Mouse (Mus musculus) thymus, postnatal 25 days (tissue): ENCODE results near the gene Epn2.

Experiments
- DNase-seq: peaks from one replicate; pipeline ENCODE4 v3.0.0; 2022

Gene Epn2

GRCm38 (mm10) chr11:61578983-61579877 is at the start of gene Epn2:
Gene Epn2, minus strand, starts transcription at chr11:61579687.
- peak; percentile 34 for DNase-seq

GRCm38 (mm10) chr11:61626509-61626908 is 47.0 kb upstream of the Epn2 start:
- no peak for DNase-seq

DNA sequence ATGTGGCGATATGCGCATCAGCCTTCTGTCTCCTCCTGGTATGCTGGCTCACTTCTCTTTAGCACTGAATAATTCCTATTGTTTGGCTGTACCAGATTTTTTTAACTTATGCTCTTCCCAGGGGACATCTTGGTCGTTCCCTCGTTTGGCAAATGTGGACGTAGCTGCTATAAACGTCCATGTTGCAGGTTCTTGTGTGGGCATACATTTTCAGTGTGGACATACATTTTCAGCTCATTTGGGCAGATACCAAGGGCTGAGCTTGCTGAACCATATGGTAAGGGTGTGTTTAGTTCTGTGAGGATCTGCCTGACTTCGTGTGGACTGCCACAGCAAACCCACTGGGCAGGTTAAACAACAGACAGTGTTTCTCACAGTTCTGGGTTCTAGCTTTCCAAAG is 45.6 kb upstream of the Epn2 start:
- DNase-seq = no peak

GRCm38 (mm10) chr11:61620762-61621161 is 41.3 kb upstream of the Epn2 start:
- no peak for DNase-seq

DNA sequence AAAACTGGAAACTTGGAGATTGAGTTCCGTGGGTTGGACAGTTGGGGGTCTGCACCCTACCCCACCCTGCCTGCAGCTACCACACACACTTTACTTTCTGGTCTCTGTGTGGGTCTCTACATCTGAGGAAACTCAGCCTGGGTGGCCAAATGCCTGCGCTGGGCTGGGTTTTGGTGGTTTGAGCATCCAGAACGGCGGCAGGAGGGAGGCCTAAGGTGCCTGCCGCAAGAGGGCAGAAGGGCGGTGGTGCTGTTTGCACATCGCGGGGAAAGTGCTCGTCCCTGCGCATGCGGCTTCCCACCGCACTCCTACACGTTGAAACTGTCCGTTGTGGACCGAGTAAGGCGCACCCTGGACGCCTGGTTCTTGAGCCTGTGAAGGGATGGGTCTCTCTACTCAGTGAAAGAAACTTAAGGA is 40.8 kb upstream of the Epn2 start:
- DNase-seq = peak; percentile 55

- no peak for DNase-seq
Measured at GRCm38 (mm10) chr11:61619791-61620241, 40.3 kb upstream of the Epn2 start.

GRCm38 (mm10) chr11:61619356-61619755 is 39.9 kb upstream of the Epn2 start:
- DNase-seq = no peak

DNA sequence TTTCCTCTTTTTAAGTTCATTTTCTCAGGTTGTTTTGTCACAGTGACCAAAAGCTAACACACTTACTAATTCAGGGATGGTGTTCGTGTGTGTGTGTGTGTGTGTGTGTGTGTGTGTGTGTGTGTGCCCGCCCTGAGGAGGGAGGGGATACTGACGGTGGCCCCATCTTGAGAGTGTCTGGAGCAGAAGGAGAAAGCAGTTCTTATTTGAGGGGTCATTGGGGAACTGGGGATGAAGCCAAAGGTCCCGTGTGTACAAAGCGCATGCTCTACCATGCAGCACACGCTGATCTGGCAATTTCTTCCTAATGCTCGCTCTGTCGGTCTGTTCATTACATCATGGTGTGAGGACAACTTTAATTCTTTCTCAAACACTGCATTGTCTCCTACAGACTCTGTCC is 39.1 kb upstream of the Epn2 start:
- DNase-seq = no peak

GRCm38 (mm10) chr11:61618131-61618530 is 38.6 kb upstream of the Epn2 start:
- DNase-seq = no peak

DNA sequence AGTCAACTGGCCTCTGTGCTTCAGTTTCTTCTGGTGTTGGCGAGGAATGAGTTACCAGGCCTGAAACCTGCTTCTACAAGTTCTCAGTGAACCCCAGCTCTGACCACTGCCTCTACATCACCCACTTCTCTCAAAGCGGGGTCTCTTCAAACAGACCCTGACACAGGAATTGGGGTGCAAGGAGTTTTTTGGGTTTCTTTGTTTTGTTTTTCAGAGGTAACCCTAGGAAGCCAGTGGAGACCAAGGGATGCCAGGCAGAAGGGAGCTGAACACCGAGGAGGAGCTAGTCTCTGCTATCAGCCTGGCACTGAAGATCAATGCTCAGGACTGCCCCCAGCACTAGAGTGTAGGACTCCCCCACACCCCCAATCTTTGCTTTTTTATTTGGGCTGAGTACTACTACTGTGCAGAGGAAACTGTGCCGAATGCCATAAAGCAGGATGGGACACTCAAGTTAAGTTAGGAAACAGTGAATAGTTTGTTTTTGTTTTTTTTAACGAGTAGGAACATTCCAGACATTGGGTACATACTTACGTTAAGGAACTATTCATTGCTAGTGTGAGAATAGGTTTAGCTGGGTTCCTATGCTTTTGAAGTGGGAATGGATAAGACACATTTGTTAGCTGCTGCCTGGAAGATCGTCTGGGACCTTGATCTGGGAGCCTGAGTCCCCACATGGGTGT is 37.9 kb upstream of the Epn2 start:
- no peak for DNase-seq

DNA sequence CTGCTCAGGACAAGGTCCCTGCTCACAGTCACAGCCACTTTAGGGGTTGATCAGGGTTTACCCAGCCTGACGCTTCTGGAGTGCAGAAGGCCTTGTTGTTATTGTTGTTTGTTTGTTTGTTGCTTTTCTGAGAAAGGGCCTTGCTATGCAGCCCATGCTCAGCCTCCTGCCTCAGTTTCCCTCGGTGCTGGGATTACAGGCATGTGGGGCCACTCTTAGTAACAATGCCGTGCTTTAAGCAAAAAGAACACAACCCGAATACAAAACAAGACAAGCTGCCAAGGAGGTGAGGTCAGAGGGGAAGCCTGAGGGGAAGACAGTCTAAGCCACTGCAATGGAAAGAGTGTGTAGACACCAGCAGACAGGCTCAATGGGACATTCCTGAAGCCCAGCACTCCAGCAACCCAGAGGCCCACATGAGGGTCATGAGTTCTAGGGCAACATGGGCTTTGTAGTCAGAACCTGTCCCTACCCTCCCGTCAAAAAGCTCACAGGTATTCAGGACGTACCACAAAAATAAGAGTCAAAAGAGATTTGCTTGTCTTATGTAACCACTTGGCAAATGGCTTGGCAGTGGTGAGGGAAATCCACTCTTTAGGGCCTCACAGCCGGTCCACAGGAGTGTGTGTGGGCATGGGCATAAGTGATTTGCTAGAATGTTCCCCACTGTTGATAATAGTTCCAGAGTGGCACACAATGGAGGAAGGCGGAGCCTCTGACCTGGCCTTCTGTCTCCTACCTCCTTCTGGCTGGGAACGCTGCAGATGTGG is 37.2 kb upstream of the Epn2 start:
- no peak for DNase-seq

DNA sequence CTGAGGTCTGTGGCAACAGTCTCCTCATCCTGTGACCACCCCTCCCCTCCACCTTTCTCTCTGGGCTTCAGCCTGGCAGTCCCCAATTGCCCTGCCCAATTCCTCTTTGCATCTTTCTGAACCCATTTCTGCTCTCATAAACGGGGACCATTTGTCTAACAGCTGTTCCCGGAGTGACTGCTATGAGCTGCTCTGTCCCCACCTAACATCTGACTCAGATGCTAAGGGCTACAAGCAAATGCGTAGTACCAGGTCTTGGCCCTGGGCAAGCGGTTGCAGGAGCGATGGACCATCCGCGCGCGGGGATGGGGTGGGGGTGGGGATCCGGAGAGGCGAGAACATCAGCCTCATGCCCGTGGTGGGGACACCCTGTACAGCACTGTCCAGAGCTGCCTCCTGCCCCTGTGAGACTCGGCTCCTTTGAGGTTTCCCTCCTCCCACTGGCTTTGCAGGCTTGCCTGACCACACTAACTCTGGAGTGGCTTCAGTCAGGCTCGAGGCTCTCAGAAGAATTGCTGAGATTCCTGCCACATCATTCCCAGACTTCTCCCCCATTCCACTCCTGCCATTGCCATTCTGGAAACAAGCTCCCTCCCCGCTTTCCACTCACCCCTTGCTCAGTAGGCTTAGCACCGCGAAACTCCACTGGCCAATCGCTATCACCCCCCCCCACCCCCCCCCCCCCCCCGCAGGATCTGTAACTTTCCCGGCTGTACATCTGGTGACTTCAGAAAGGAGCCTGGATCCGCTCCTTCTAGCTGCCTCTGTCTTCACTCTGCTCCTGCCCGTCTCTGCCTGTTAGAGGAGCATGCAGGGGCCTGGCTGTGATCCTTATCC is 36.4 kb upstream of the Epn2 start:
- no peak for DNase-seq

- no peak for DNase-seq
Measured at GRCm38 (mm10) chr11:61614401-61614800, 34.9 kb upstream of the Epn2 start.

GRCm38 (mm10) chr11:61612116-61612635 is 32.7 kb upstream of the Epn2 start:
- no peak for DNase-seq

DNA sequence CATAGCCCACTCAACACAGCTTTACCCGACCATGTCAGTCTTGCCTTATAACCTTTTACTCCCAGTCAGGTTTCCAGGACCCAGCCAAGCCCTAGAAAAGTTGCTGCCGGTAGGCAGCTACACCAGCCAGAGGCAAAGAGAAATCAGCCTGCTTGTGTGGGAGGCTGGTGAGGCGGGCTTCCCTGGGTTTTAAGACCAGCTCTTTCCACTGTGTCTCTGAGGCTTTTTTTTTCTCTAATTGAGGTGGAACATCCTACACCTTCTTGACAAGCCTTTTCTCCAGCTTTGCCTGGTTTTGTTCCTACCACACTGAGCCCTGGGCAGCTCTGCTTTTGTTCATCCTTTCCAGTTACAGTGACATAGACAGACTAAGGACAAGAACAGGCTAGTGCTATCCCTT is 31.7 kb upstream of the Epn2 start:
- DNase-seq = no peak

GRCm38 (mm10) chr11:61608072-61608471 is 28.6 kb upstream of the Epn2 start:
- no peak for DNase-seq

DNA sequence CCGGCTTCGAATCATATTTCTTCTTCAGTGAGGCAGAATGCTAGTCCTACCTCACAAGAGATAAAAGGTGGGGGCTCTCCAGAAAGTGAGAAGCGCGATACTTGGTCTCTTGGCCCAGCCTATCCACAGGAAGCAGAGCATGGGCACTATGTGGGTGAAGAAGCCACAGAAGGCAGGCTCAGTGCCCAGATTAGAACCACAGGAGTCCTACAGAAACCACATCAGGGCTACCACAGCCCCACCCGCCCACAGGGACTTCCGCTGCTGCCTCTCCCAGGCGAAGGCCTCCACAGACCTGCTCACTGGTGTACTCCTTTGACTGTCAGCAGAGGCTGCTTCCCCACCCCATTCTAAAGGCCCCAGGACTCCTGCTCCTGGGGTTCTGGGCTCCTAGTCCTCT is 23.2 kb upstream of the Epn2 start:
- peak; percentile 81 for DNase-seq

- no peak for DNase-seq
Measured at GRCm38 (mm10) chr11:61601465-61601864, 22.0 kb upstream of the Epn2 start.

DNA sequence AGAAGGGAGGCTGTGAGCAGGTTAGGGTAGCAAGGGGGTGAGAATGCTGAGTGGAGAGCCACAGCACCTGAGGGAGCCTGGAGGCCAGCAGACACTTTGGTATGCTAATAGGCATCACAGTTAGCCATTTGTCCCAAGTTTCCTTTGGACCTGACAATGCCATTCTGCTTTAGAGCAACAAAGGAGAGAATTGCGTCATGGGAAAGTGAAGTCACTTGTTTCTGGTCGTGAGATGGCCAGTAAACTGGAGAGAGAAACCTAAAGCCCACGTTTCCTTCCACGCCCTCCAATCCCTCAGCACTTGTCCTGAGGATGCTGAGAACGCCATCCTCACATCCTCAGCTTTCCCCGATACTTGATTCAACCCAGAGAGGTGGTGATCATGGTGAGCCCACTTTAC is 18.9 kb upstream of the Epn2 start:
- DNase-seq = no peak

DNA sequence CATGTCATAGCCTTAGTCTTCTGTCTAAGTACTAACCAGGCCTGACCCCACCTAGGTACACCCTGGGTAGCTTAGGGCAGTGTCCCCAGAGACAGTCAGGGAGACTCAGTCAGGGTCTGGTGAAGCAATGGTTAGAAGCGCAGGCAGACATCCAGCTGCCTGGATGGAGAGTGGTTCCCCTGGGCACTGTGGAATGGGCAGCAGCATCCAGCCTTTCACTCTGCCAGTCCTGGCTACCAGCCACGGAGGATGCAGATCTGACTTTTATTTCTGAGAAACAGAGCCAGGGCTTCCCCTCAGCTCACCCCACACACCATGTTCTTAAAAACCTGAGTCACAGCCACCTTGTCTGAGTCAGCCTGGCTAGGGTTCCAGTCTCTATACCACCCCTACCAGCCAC is 18.0 kb upstream of the Epn2 start:
- no peak for DNase-seq

DNA sequence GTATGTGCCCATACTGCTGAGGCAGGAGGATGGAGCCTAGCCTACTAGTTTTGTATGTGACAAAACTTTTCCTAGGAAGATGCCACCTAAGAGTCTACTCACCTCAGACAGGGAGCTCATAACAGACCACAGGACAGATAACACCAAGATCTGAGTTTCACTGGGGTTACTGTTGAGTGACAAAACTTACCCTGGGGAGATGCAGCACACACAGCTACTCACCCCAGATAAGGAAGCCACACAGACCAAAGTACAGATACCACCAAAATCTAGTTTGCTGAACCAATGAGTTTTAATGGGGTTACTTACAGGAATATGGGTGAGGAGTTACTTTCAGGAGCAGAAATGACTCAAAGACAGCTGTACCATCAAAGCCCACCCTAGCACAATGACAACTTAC is 13.6 kb upstream of the Epn2 start:
- DNase-seq = no peak

- DNase-seq = no peak
Measured at GRCm38 (mm10) chr11:61592061-61592460, 12.6 kb upstream of the Epn2 start.
